Mouse (Mus musculus) thymus, adult 2 months (tissue): ENCODE measurements around the gene Ntsr1. TPM values are rescaled to one million over a fixed set of nuclear protein-coding genes. Genes with fewer than 3 reads are reported as not detected.

Source experiments
- DNase-seq: peaks from one replicate; pipeline ENCODE4 v3.0.0; 2021
- H3K27ac ChIP-seq: fragments of 200-500 bp; 2 replicates; pipeline ENCODE4 v1.5.1; 2012; ENCODE audit warnings: low read length, control low read depth; ENCODE audit not compliant: control insufficient read depth, insufficient read depth
- H3K27me3 ChIP-seq: fragments of 200-500 bp; 2 replicates; pipeline ENCODE4 v1.6.1; 2012; ENCODE audit warnings: mild to moderate bottlenecking, low read length, moderate library complexity, mixed read lengths; ENCODE audit not compliant: control insufficient read depth, insufficient read depth
- H3K36me3 ChIP-seq: fragments of 200-500 bp; 2 replicates; pipeline ENCODE4 v1.6.1; 2012; ENCODE audit warnings: mild to moderate bottlenecking, low read length, moderate library complexity; ENCODE audit not compliant: control insufficient read depth, insufficient read depth
- H3K4me1 ChIP-seq: fragments of 200-500 bp; replicated peaks from 2 replicates; pipeline ENCODE4 v1.6.1; 2012; ENCODE audit warnings: low read length; ENCODE audit not compliant: control insufficient read depth, insufficient read depth
- H3K4me3 ChIP-seq: fragments of 200-500 bp; 2 replicates; pipeline ENCODE4 v1.5.1; 2012; ENCODE audit warnings: mild to moderate bottlenecking, low read length, control low read depth, moderate library complexity; ENCODE audit not compliant: control insufficient read depth, insufficient read depth
- CTCF ChIP-seq: fragments of 200-500 bp; IDR thresholded peaks from 2 replicates; pipeline ENCODE4 v1.5.1; 2012; ENCODE audit warnings: mild to moderate bottlenecking, control low read depth, low read length, moderate library complexity, borderline replicate concordance; ENCODE audit not compliant: control insufficient read depth, poor library complexity, insufficient read depth; ENCODE audit errors: extremely low read depth
- POLR2A ChIP-seq: fragments of 200-500 bp; IDR thresholded peaks from 2 replicates; pipeline ENCODE4 v1.6.1; 2012; ENCODE audit warnings: mild to moderate bottlenecking, low read length, control low read depth, moderate library complexity; ENCODE audit not compliant: control insufficient read depth, poor library complexity, insufficient read depth; ENCODE audit errors: extremely low read depth
- WGBS: fragments of 180-500 bp; shearing (Covaris S2); methylation state at CpG from one replicate; pipeline ENCODE4 v1.1.7; 2018; 5-methylcytosine and 5-hydroxymethylcytosine counted together
- polyA plus RNA-seq: library from polyadenylated mRNA; depleted of rRNA; stranded (reverse); fragments of >200 nt; gene quantifications from 2 replicates; pipeline ENCODE4 v1.2.3, GENCODE M21; 2012

Ntsr1 gene
- polyA plus RNA-seq, 1 experiment = 0.19 TPM

DNA sequence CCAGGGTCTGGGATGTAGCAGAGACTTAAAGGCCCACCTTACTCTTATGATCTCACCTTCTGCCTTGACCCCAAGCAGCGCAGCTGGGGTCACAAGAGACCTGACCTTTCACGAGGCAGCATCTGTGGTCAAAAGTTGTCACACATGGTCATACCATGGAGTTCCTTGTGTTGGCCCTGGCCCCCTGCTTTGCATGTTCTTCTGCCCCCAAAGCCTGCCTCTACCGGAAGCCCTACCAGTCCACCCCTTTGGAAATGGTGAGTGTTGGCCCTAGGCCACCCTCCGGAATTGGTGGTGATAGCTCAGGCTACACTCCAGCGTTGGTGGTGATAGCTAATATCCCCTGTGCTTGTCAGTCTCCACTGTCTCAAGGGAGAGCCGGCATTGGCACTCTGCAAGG, 63.5 kb downstream of the Ntsr1 start:
- WGBS = 78% methylated on average over 6 of the region's 6 CpGs

DNA sequence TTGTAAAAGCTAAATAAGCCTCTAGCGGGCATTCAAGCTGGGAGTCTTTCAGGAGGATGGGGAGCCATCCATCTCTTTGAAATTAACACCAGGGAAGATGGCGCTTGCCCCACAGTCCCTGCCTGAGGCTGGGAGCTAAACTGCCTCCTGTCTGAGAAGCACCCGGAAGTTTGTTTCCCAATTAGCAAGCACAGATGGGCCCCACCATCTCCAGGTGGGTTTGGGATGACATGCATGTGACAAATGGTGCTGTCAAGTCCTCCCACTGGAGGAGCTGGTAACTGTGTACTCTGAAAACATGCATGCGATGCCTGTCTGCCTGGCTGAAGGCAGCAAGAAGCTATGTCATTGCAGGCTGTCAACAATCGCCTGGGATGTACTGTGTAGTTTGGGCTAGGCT, 64.1 kb downstream of the Ntsr1 start:
- no peak overlapping the region for H3K4me3 ChIP-seq
- no peaks in the 10 kb centered on the region for H3K27me3 ChIP-seq
- H3K36me3 ChIP-seq = no peaks in the 10 kb centered on the region
- H3K4me1 ChIP-seq = no peaks in the 10 kb centered on the region
- WGBS = 77% methylated on average over 5 of the region's 5 CpGs
- DNase-seq = no peak
- H3K27ac ChIP-seq = no peak overlapping the region
- no peak for TF ChIP-seq CTCF
- TF ChIP-seq POLR2A = no peak

More for the DNA sequence above, 63.5 kb downstream of the Ntsr1 start:
- Histone ChIP-seq H3K4me1 (no peaks in the 10 kb centered on the region), H3K4me3 (no peak overlapping the region), H3K27me3 (no peaks in the 10 kb centered on the region), H3K27ac (no peak overlapping the region), H3K36me3 (no peaks in the 10 kb centered on the region)
- DNase-seq = no peak
- no peak for TF ChIP-seq POLR2A
- TF ChIP-seq CTCF = no peak

DNA sequence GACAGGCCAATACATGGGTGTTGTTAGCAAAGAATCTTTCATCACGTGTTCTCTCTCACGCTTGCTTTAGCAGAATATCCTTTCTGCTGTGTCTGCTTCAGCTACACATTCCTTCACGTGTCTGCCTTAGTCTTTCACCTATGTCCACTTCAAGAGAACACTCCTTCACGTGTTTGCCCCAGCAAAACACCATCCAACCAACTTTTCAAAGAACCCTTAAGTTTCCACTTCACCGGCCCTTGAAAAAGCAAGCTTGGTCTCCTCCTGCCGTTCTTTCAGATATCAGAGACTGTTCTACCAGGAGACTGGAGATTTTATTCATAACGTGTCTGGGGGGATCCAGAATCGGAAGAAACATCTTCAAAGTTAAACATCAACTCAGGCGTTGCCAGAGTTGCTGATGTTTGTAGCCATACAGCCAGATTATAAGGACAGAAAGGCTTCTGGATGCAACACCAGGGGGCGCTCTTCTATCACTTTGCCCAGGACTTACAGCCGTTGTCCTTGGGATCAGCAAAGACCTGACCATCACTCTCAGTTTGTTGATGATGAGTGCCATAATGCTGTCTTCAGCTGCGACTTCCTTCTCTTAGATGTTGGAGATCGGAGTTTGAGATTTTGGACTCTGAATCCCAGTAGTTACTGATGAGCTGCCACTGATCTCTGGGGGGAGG, 66.6 kb downstream of the Ntsr1 start:
- WGBS = 39% methylated on average over 13 of the region's 13 CpGs
- TF ChIP-seq CTCF (no peak), POLR2A (no peak)
- DNase-seq = peak; percentile 42
- H3K36me3 ChIP-seq = no peaks in the 10 kb centered on the region
- H3K27me3 ChIP-seq = no peaks in the 10 kb centered on the region
- H3K27ac ChIP-seq = no peak overlapping the region
- H3K4me3 ChIP-seq = no peak overlapping the region
- H3K4me1 ChIP-seq = no peaks in the 10 kb centered on the region

DNA sequence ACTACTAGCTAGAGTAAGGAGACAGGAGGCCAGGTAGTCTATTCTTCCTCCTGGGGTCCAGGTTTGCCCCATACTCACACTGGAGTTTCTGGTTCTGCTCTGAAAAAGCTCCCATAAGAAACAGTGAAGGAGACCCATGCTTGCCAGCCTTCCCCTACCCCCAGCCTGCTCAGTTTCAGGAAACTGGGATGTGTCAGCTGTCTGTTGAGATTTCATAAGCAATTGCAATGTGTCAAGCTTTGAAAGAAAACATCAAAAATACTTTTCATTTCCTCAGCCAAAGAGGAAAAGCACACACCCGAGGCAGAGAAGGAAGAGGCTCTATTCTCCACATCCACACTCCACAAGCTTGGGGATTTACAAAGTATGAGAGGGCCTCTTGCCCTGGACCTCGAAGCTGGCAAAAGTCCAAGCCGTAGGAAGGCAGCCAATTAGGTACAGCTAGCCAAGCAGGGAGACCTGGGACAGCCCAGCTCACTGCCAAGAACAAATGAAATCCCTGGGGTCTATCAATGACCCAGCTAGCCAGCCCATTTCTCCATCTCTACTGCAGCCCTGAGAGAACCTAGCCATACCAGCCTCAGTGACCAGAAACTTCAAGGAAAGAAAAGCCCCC, 69.4 kb downstream of the Ntsr1 start:
- Histone ChIP-seq H3K27me3 (no peaks in the 10 kb centered on the region), H3K27ac (no peak overlapping the region), H3K4me1 (no peaks in the 10 kb centered on the region), H3K4me3 (no peak overlapping the region), H3K36me3 (no peaks in the 10 kb centered on the region)
- no peak for TF ChIP-seq CTCF
- TF ChIP-seq POLR2A = no peak
- 30% methylated on average over 3 of the region's 3 CpGs for WGBS
- DNase-seq = no peak

DNA sequence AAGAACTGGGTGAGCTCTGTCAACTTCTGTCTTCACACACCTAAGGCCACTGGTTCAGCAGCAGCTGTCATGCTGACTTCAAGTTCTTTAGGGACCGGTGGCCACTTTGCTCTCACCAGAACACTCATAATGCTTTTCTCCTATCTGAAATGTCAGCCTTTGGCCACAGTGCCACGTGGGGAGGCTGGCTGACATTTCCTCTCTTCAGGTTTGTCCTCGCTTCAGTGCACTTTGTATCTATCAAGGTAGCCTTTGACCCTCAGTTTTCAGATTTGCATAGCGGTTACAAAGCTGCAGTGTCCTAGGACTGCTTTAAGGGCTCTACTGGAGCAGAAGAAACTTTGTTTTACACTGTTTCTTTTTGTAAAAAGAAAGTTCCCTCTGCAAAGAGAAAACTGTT, 76.7 kb downstream of the Ntsr1 start:
- no peak for DNase-seq
- H3K27me3 ChIP-seq = no peaks in the 10 kb centered on the region
- WGBS = 69% methylated on average over 4 of the region's 4 CpGs

DNA sequence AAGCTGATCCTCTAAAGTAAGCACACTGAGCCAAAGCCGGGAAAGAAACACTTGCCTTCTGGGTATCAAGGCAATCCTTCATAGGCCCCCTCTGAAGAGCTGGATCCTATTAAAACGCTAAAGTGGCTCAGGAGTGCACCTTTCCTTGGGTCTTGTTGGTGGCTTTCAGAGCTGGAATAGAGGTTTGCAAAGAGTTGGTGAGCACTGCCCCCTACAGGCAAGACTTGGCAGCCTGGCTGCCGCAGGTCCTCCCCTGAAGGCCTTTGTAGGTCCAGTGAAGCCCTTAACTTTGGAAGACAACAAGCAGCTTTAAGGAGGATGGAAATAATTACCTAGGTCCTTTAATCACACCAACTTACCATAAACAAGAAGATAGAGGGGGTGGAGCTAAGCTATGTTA, 78.9 kb downstream of the Ntsr1 start:
- Histone ChIP-seq H3K27me3 (no peaks in the 10 kb centered on the region), H3K4me3 (no peak overlapping the region), H3K36me3 (no peaks in the 10 kb centered on the region), H3K27ac (no peak overlapping the region), H3K4me1 (peaks cover 7% of the 10 kb centered on the region)
- WGBS = 9% methylated on average over 3 of the region's 3 CpGs
- TF ChIP-seq CTCF (peak; percentile 87; the same call in 1 of the 2 replicates), POLR2A (no peak)
- DNase-seq = peak; percentile 59

More for the DNA sequence above, 76.7 kb downstream of the Ntsr1 start:
- no peaks in the 10 kb centered on the region for H3K4me1 ChIP-seq
- H3K4me3 ChIP-seq = no peak overlapping the region
- no peak overlapping the region for H3K27ac ChIP-seq
- no peaks in the 10 kb centered on the region for H3K36me3 ChIP-seq
- TF ChIP-seq CTCF (no peak), POLR2A (no peak)
